Mouse (Mus musculus) cerebellum, adult 2 months (tissue): ENCODE data around the gene Kcnc3. TPM values are rescaled to one million over a fixed set of nuclear protein-coding genes. Genes with fewer than 3 reads are reported as not detected.

Experiments
- DNase-seq, 2 experiments: peaks; one replicate each; pipeline ENCODE4 v3.0.0; 2021
- H3K27ac ChIP-seq: fragments of 200-500 bp; 2 replicates; pipeline ENCODE4 v1.5.1; 2012; ENCODE audit warnings: low read length, control low read depth, inconsistent platforms; ENCODE audit not compliant: insufficient read depth
- H3K27me3 ChIP-seq: fragments of 200-500 bp; 2 replicates; pipeline ENCODE4 v1.6.1; 2012; ENCODE audit warnings: inconsistent platforms, mild to moderate bottlenecking, low read length, moderate library complexity; ENCODE audit not compliant: control insufficient read depth, insufficient read depth
- H3K4me1 ChIP-seq: fragments of 200-500 bp; 2 replicates; pipeline ENCODE4 v1.6.1; 2011; ENCODE audit warnings: low read length; ENCODE audit not compliant: control insufficient read depth, insufficient read depth
- H3K4me3 ChIP-seq: fragments of 200-500 bp; replicated peaks from 2 replicates; pipeline ENCODE3; 2011; ENCODE audit warnings: mild to moderate bottlenecking, low read depth, low read length, control low read depth; ENCODE audit not compliant: insufficient read depth
- CTCF ChIP-seq: fragments of 200-500 bp; IDR thresholded peaks from 2 replicates; pipeline ENCODE4 v1.5.1; 2011; ENCODE audit warnings: low read depth, mild to moderate bottlenecking, control low read depth, low read length, moderate library complexity, borderline replicate concordance; ENCODE audit not compliant: insufficient read depth
- POLR2A ChIP-seq: fragments of 200-500 bp; IDR thresholded peaks from 2 replicates; pipeline ENCODE4 v1.6.1; 2011; ENCODE audit warnings: low read length, control low read depth, borderline replicate concordance; ENCODE audit not compliant: insufficient read depth
- WGBS: fragments of 180-500 bp; shearing (Covaris S2); methylation state at CpG from one replicate; pipeline ENCODE4 v1.1.7; 2018; 5-methylcytosine and 5-hydroxymethylcytosine counted together
- polyA plus RNA-seq: library from polyadenylated mRNA; depleted of rRNA; stranded (reverse); fragments of >200 nt; gene quantifications from 2 replicates; pipeline ENCODE4 v1.2.3, GENCODE M21; 2012; rRNA removed

The Kcnc3 gene
- 368 and 423 TPM in 2 replicates for polyA plus RNA-seq

GRCm38 (mm10) chr7:44590402-44591347, at the start of gene Kcnc3:
TSS of gene Kcnc3 (plus strand) at chr7:44590664.
- Histone ChIP-seq H3K4me1 (peaks cover 12% of the 10 kb centered on the region), H3K27ac (peak within 1 kb of the TSS; percentile 74), H3K4me3 (peak within 1 kb of the TSS; percentile 97), H3K27me3 (no peaks in the 10 kb centered on the region)
- WGBS: 2% methylated on average over 80 of the region's 80 CpGs
- peak; percentile 96 to 99 for DNase-seq
- no peak for TF ChIP-seq CTCF
- TF ChIP-seq POLR2A: peak; percentile 97

GRCm38 (mm10) chr7:44542555-44542954, 47.9 kb upstream of the Kcnc3 start:
- TF ChIP-seq CTCF (no peak), POLR2A (no peak)
- no peaks in the 10 kb centered on the region for H3K27me3 ChIP-seq
- 95% methylated on average over 11 of the region's 11 CpGs for WGBS

GRCm38 (mm10) chr7:44543071-44543470, 47.4 kb upstream of the Kcnc3 start:
- TF ChIP-seq POLR2A (no peak), CTCF (no peak)
- Histone ChIP-seq H3K27ac (no peak overlapping the region), H3K27me3 (no peaks in the 10 kb centered on the region), H3K4me3 (no peak overlapping the region), H3K4me1 (peaks cover 10% of the 10 kb centered on the region; the same call in 1 of the 2 replicates)
- DNase-seq: no peak
- WGBS: 77% methylated on average over 12 of the region's 12 CpGs

More at GRCm38 (mm10) chr7:44542555-44542954, 47.9 kb upstream of the Kcnc3 start:
- DNase-seq: no peak
- H3K27ac ChIP-seq: no peak overlapping the region
- no peak overlapping the region for H3K4me3 ChIP-seq
- H3K4me1 ChIP-seq: peaks cover 13% of the 10 kb centered on the region

- Histone ChIP-seq H3K4me1 (peaks cover 5% of the 10 kb centered on the region; the same call in 1 of the 2 replicates), H3K27me3 (no peaks in the 10 kb centered on the region), H3K27ac (no peak overlapping the region), H3K4me3 (no peak overlapping the region)
- 98% methylated on average over 3 of the region's 3 CpGs for WGBS
- no peak for DNase-seq
- TF ChIP-seq POLR2A: no peak
Observed at GRCm38 (mm10) chr7:44546274-44546673, 44.2 kb upstream of the Kcnc3 start.

GRCm38 (mm10) chr7:44547041-44547440, 43.4 kb upstream of the Kcnc3 start:
- WGBS: 94% methylated on average over 13 of the region's 13 CpGs
- Histone ChIP-seq H3K4me1 (peaks cover 5% of the 10 kb centered on the region; the same call in 1 of the 2 replicates), H3K4me3 (no peak overlapping the region), H3K27me3 (no peaks in the 10 kb centered on the region), H3K27ac (no peak overlapping the region)
- DNase-seq: no peak
- TF ChIP-seq POLR2A: no peak
- no peak for TF ChIP-seq CTCF

GRCm38 (mm10) chr7:44547725-44548124, 42.7 kb upstream of the Kcnc3 start:
- Histone ChIP-seq H3K4me1 (peaks cover 5% of the 10 kb centered on the region; the same call in 1 of the 2 replicates), H3K27ac (no peak overlapping the region), H3K27me3 (no peaks in the 10 kb centered on the region), H3K4me3 (no peak overlapping the region)
- no peak for TF ChIP-seq CTCF
- no peak for TF ChIP-seq POLR2A
- WGBS: 3% methylated on average over 5 of the region's 5 CpGs
- no peak for DNase-seq

GRCm38 (mm10) chr7:44548497-44549087, 41.9 kb upstream of the Kcnc3 start, which contains the start of gene Pold1:
TSS of gene Pold1 (minus strand) at chr7:44548849.
- TF ChIP-seq CTCF (peak; percentile 90), POLR2A (no peak)
- under 1% methylated on average over 43 of the region's 43 CpGs for WGBS
- peak; percentile 98 to 99 for DNase-seq
- Histone ChIP-seq H3K27ac (no peak within 1 kb of the TSS; the same call in 1 of the 2 replicates), H3K27me3 (no peaks in the 10 kb centered on the region), H3K4me1 (peaks cover 5% of the 10 kb centered on the region; the same call in 1 of the 2 replicates), H3K4me3 (peak within 1 kb of the TSS; percentile 71)
